Mouse (Mus musculus) cerebellum, adult 2 months (tissue): ENCODE data around the gene Lsamp.

Experiments used
- CTCF ChIP-seq: fragments of 200-500 bp; IDR thresholded peaks from 2 replicates; pipeline ENCODE4 v1.5.1; 2011; ENCODE audit warnings: low read depth, mild to moderate bottlenecking, control low read depth, low read length, moderate library complexity, borderline replicate concordance; ENCODE audit not compliant: insufficient read depth
- POLR2A ChIP-seq: fragments of 200-500 bp; IDR thresholded peaks from 2 replicates; pipeline ENCODE4 v1.6.1; 2011; ENCODE audit warnings: low read length, control low read depth, borderline replicate concordance; ENCODE audit not compliant: insufficient read depth

GRCm38 (mm10) chr16:41929546-41929945 is 1945.4 kb downstream of the Lsamp start:
- TF ChIP-seq CTCF: no peak
- TF ChIP-seq POLR2A: no peak
